Mouse (Mus musculus): ENCODE data around the gene Sh3gl2. TPM values are rescaled to one million over a fixed set of nuclear protein-coding genes. Genes with fewer than 3 reads are reported as not detected.

The Sh3gl2 gene
- polyA plus RNA-seq, 1 experiment, result not detected

DNA sequence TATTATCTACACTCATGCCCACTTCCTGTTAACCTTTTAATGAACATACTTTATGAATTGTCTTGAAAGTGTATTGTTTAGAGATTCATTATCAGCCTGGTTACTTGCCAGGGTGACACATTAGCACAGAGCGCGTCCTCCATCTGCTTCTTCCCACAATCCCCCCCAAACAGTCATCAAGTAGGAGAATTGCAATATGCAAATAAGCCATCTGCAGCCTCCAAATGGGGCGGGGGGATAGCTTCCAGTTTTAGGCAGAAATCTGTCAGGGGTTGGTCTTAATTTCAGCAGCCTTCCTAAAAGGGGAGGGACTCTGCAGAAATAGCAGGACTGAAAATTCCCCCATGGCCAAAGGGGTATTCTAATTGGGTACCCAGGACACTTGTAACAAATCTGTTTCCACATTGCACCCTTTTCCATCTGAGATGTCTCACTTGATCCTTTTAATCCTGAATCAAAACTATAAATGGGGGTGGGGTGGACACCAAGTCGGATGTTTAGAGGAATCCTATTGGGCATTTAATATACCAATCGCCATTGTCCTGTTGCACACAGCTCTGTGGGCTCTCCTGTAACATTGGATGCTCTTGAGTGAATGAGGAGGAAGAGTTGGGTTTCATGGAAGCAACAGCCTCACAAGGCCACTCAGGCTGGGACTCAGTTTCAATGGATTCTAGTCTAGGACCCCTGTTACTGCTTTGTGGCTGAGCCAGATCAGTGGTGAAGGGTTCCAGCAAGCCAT, 51.7 kb downstream of the Sh3gl2 start:
- Histone ChIP-seq H3K4me3 (ENCODE audit: insufficient read depth, poor library complexity, severe bottlenecking) (no peak overlapping the region), H3K27me3 (ENCODE audit: control insufficient read depth, insufficient read depth, insufficient read length) (no peaks in the 10 kb centered on the region)
- TF ChIP-seq MYOD1 (IDR thresholded peaks at IDR 0.05; ENCODE audit: control insufficient read depth, insufficient read length, low read depth) (no peak), CTCF (IDR thresholded peaks at IDR 0.05; ENCODE audit: control insufficient read depth, insufficient read depth, insufficient read length) (no peak), FOSL1 (IDR thresholded peaks at IDR 0.05; ENCODE audit: insufficient read depth, low read length, poor library complexity, severe bottlenecking) (no peak), USF1 (IDR thresholded peaks at IDR 0.05; ENCODE audit: low read depth) (no peak), CEBPB (IDR thresholded peaks at IDR 0.05; ENCODE audit: low read depth) (no peak), MAX (IDR thresholded peaks at IDR 0.05) (no peak), MYOG (IDR thresholded peaks at IDR 0.05; ENCODE audit: control insufficient read depth, extremely low read depth, insufficient read length) (no peak)

DNA sequence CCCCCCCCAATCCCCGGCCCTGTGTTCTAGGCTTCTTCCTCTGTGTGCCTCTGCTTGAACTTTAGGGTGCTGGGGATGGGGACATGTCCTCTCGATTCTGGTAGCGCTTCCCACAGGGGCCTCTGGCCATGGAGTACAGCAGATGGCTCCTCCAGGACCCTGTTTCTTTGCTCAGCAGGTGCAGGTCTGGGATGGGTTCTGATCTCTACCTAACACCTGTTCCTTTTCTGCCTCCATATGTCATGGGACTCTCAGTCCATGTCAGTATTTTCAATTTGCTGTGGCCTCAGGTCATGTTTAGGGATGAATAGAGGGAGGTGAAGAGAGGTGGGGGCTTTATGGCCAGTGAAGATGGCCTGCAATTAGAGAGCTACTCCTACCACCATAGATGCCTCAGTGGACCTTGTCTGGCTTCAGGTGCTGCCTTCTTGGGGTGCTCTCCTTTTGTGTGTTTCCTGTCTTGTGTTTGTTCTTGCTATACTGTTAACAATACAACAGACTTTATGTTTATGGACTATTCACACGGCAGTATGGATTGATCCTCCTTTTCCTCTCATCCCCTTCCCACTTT, 52.9 kb downstream of the Sh3gl2 start:
- Histone ChIP-seq H3K4me3 (ENCODE audit: insufficient read depth, poor library complexity, severe bottlenecking) (no peak overlapping the region), H3K79me2 (ENCODE audit: control insufficient read depth, insufficient read depth) (no peaks in the 10 kb centered on the region), H3K36me3 (ENCODE audit: control insufficient read depth, insufficient read depth) (no peaks in the 10 kb centered on the region), H3K79me3 (ENCODE audit: low read depth) (no peaks in the 10 kb centered on the region), H3ac (ENCODE audit: control insufficient read depth, insufficient read length, low read depth) (no peak overlapping the region), H3K27me3 (ENCODE audit: control insufficient read depth, insufficient read depth, insufficient read length) (no peaks in the 10 kb centered on the region)
- TF ChIP-seq MYOG (IDR thresholded peaks at IDR 0.05; ENCODE audit: control insufficient read depth, extremely low read depth, insufficient read length), result no peak
- no peak for TF ChIP-seq FOSL1 (IDR thresholded peaks at IDR 0.05; ENCODE audit: insufficient read depth, low read length, poor library complexity, severe bottlenecking)
- no peak for TF ChIP-seq MAX (IDR thresholded peaks at IDR 0.05)
- TF ChIP-seq USF1 (IDR thresholded peaks at IDR 0.05; ENCODE audit: low read depth), result no peak
- TF ChIP-seq CTCF (IDR thresholded peaks at IDR 0.05; ENCODE audit: control insufficient read depth, insufficient read depth, insufficient read length), result no peak
- no peak for TF ChIP-seq CEBPB (IDR thresholded peaks at IDR 0.05; ENCODE audit: low read depth)
- no peak for TF ChIP-seq MYOD1 (IDR thresholded peaks at IDR 0.05; ENCODE audit: control insufficient read depth, insufficient read length, low read depth)

More for the DNA sequence above, 51.7 kb downstream of the Sh3gl2 start:
- Histone ChIP-seq H3K79me3 (ENCODE audit: low read depth) (no peaks in the 10 kb centered on the region), H3K36me3 (ENCODE audit: control insufficient read depth, insufficient read depth) (no peaks in the 10 kb centered on the region), H3ac (ENCODE audit: control insufficient read depth, insufficient read length, low read depth) (no peak overlapping the region), H3K79me2 (ENCODE audit: control insufficient read depth, insufficient read depth) (no peaks in the 10 kb centered on the region)

DNA sequence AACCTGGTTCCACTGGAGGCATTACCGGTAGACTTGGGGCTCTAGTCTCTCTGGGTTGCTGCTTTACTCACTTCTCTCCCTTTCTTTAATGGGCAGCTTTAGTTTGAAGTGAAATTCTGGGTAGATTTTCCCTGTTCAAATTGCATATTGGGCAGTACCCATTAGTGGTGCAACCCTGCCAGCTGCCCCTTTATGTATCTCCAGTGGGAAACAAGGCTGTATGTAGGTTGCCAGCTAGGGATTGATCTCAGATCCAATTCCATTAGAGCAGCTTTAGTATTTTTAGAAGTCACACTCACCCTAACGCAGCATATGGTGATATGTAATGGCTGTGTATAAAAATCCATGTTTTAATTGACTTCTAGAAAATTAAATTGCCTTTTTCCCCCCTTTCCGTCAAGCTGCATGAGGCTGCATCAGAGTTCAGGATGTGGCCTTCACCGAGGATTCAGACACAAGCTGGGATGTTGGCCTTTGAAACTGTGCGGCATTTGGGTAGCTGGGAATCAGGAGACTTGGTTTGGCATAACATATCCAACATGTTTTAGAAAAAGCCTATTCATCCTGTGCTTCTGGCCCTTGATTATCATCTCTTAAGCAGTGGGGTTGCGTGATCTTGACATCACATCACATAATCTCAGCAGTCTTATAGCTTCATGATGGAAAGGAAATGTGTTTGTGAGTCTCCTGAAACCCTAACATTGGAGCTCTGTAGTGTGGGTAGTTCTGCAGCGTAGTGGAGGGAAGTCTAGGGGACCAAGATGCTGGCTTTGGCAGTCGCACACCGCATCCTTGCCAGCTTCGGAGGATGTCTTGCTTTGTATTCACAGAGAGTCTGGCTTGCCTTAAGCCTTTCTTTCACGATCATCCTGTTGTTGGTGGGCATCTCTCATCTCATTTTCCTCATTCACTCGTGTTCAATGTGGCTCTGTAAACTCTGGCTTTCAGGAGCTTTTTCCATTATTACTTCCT, 56.0 kb downstream of the Sh3gl2 start:
- Histone ChIP-seq H3ac (ENCODE audit: control insufficient read depth, insufficient read length, low read depth) (no peak overlapping the region), H3K36me3 (ENCODE audit: control insufficient read depth, insufficient read depth) (no peaks in the 10 kb centered on the region), H3K79me3 (ENCODE audit: low read depth) (no peaks in the 10 kb centered on the region), H3K79me2 (ENCODE audit: control insufficient read depth, insufficient read depth) (no peaks in the 10 kb centered on the region), H3K4me3 (ENCODE audit: insufficient read depth, poor library complexity, severe bottlenecking) (no peak overlapping the region), H3K27me3 (ENCODE audit: control insufficient read depth, insufficient read depth, insufficient read length) (no peaks in the 10 kb centered on the region)
- TF ChIP-seq USF1 (IDR thresholded peaks at IDR 0.05; ENCODE audit: low read depth), result no peak
- TF ChIP-seq CTCF (IDR thresholded peaks at IDR 0.05; ENCODE audit: control insufficient read depth, insufficient read depth, insufficient read length), result no peak
- TF ChIP-seq CEBPB (IDR thresholded peaks at IDR 0.05; ENCODE audit: low read depth), result no peak
- TF ChIP-seq MYOG (IDR thresholded peaks at IDR 0.05; ENCODE audit: control insufficient read depth, extremely low read depth, insufficient read length), result no peak
- no peak for TF ChIP-seq FOSL1 (IDR thresholded peaks at IDR 0.05; ENCODE audit: insufficient read depth, low read length, poor library complexity, severe bottlenecking)
- no peak for TF ChIP-seq MYOD1 (IDR thresholded peaks at IDR 0.05; ENCODE audit: control insufficient read depth, insufficient read length, low read depth)
- no peak for TF ChIP-seq MAX (IDR thresholded peaks at IDR 0.05)

DNA sequence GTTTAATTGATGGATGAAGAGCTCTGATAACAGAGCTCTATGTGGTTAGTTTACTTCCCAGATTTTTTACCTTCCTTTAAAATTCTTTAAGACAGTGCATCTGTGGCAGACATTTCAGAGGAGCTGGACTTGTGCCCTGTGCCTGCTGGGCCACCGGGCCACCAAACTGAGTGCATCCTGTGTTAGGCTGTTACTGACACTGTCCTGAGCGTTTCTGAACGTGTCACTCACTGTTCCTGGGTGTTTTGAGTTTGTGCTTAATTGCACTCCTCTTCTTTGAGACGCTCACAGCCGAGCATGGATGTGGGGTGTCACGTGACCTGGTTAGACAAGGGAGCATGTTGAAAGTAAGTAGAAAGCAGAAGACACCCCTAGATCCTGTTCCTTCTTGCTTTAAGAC, 57.2 kb downstream of the Sh3gl2 start:
- Histone ChIP-seq H3K36me3 (ENCODE audit: control insufficient read depth, insufficient read depth) (no peaks in the 10 kb centered on the region), H3K79me3 (ENCODE audit: low read depth) (no peaks in the 10 kb centered on the region), H3K4me3 (ENCODE audit: insufficient read depth, poor library complexity, severe bottlenecking) (no peak overlapping the region), H3K79me2 (ENCODE audit: control insufficient read depth, insufficient read depth) (no peaks in the 10 kb centered on the region), H3ac (ENCODE audit: control insufficient read depth, insufficient read length, low read depth) (no peak overlapping the region), H3K27me3 (ENCODE audit: control insufficient read depth, insufficient read depth, insufficient read length) (no peaks in the 10 kb centered on the region)
- TF ChIP-seq CEBPB (IDR thresholded peaks at IDR 0.05; ENCODE audit: low read depth), result no peak
- no peak for TF ChIP-seq MYOD1 (IDR thresholded peaks at IDR 0.05; ENCODE audit: control insufficient read depth, insufficient read length, low read depth)
- TF ChIP-seq MAX (IDR thresholded peaks at IDR 0.05), result no peak
- TF ChIP-seq USF1 (IDR thresholded peaks at IDR 0.05; ENCODE audit: low read depth), result peak; percentile 7
- TF ChIP-seq FOSL1 (IDR thresholded peaks at IDR 0.05; ENCODE audit: insufficient read depth, low read length, poor library complexity, severe bottlenecking), result no peak
- no peak for TF ChIP-seq MYOG (IDR thresholded peaks at IDR 0.05; ENCODE audit: control insufficient read depth, extremely low read depth, insufficient read length)
- no peak for TF ChIP-seq CTCF (IDR thresholded peaks at IDR 0.05; ENCODE audit: control insufficient read depth, insufficient read depth, insufficient read length)

DNA sequence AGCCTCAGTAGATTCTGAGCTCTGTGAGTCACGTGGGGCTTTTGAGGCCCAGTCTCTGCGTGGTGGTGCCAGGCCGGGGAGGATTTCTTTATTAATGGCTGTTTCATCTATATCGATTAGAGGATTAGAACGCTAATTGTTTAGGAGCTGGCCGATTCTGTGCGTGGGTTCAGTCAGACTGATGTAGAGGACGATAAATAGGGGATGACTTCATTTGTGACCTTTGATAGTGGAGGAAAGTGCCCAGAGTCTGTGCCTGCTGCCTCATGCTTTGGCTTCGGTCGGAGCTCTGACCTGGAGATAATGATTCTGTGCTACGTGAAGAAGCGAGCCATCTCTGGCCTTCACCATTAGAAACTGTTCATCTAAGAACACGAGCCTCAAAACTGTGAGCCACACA, 57.7 kb downstream of the Sh3gl2 start:
- TF ChIP-seq FOSL1 (IDR thresholded peaks at IDR 0.05; ENCODE audit: insufficient read depth, low read length, poor library complexity, severe bottlenecking), result no peak
- no peak for TF ChIP-seq USF1 (IDR thresholded peaks at IDR 0.05; ENCODE audit: low read depth)
- no peak for TF ChIP-seq MYOD1 (IDR thresholded peaks at IDR 0.05; ENCODE audit: control insufficient read depth, insufficient read length, low read depth)
- TF ChIP-seq CTCF (IDR thresholded peaks at IDR 0.05; ENCODE audit: control insufficient read depth, insufficient read depth, insufficient read length), result no peak
- TF ChIP-seq CEBPB (IDR thresholded peaks at IDR 0.05; ENCODE audit: low read depth), result no peak
- TF ChIP-seq MYOG (IDR thresholded peaks at IDR 0.05; ENCODE audit: control insufficient read depth, extremely low read depth, insufficient read length), result no peak
- no peak for TF ChIP-seq MAX (IDR thresholded peaks at IDR 0.05)
- no peaks in the 10 kb centered on the region for H3K27me3 ChIP-seq (ENCODE audit: control insufficient read depth, insufficient read depth, insufficient read length)
- no peaks in the 10 kb centered on the region for H3K79me2 ChIP-seq (ENCODE audit: control insufficient read depth, insufficient read depth)
- H3K36me3 ChIP-seq (ENCODE audit: control insufficient read depth, insufficient read depth), result no peaks in the 10 kb centered on the region
- H3K4me3 ChIP-seq (ENCODE audit: insufficient read depth, poor library complexity, severe bottlenecking), result no peak overlapping the region
- H3ac ChIP-seq (ENCODE audit: control insufficient read depth, insufficient read length, low read depth), result no peak overlapping the region
- H3K79me3 ChIP-seq (ENCODE audit: low read depth), result no peaks in the 10 kb centered on the region

All from C2C12 (cell line).